Comparison of ENCODE assay signal across 10 mouse cellular contexts in the genomic region with DNA sequence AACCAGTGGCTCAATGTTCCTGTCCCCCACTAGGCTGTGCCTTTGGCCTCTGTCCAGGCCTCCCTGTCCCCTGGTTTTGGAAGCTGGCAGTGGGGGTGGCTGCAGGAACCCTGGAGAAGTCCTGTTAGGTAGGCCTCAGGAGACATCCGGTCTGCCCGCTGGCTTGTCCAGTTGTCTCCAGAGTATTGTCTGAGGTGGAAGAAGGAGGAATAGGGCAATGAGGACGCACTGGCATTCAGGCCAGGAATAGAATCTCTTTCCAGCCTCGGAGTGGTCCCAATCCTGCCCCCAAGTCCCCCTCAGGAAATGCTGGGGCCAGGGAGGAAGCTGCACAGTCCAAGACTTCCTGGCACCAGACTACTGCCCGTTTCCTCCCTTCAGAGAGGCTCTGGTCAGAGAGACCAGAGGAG. TPM values are rescaled to one million over a fixed set of nuclear protein-coding genes. Genes with fewer than 3 reads are reported as not detected.
DNase-seq lines count a peak whose midpoint lies in the region; ATAC-seq and TF ChIP-seq lines count a peak whose summit lies in the region.
"Had no signal": no experiment of that assay in that cellular context is flagged by ENCODE, and none has a peak within 500 bp of the region (broad histone marks: within the 10 kb centered on the region; RNA-seq: fewer than 3 reads in every experiment).

No protein-coding gene starts in this region.

- H3K4me2 ChIP-seq in heart, embryonic 14.5 days (ENCODE audit: low read length) = peak overlapping the region; percentile 45; the same call in 1 of the 2 replicates
- peak overlapping the region; percentile 8; the same call in 1 of the 2 replicates for H3K4me2 ChIP-seq in lung, postnatal 0 days (replicated peaks; ENCODE audit: low read depth, low read length)

- H3K9ac ChIP-seq in heart, embryonic 14.5 days (ENCODE audit: low read length) = peak overlapping the region; percentile 17; the same call in 1 of the 2 replicates
- no peak overlapping the region for H3K9ac ChIP-seq in lung, postnatal 0 days (replicated peaks; ENCODE audit: low read depth)

- peak; percentile 45; the same call in 1 of the 2 replicates for ATAC-seq in heart, embryonic 14.5 days (ENCODE audit: insufficient number of reproducible peaks, insufficient read depth, low FRiP score, low read depth)
- ATAC-seq in lung, postnatal 0 days = peak; percentile 64
- ATAC-seq in megakaryocyte, adult 5-6 weeks (ENCODE audit: poor library complexity, severe bottlenecking) = no peak; the same call in 1 of the 2 replicates

- H3K9me3 ChIP-seq in heart, embryonic 14.5 days (ENCODE audit: control insufficient read depth, low read length) = no peaks in the 10 kb centered on the region
- H3K9me3 ChIP-seq in lung, postnatal 0 days (ENCODE audit: low read length) = no peaks in the 10 kb centered on the region
- H3K9me3 ChIP-seq: megakaryocyte, embryonic 14.5 days had no signal

- H3K36me3 ChIP-seq in heart, embryonic 14.5 days (ENCODE audit: control insufficient read depth, insufficient read depth, low read length) = no peaks in the 10 kb centered on the region
- H3K36me3 ChIP-seq in lung, postnatal 0 days (ENCODE audit: insufficient read depth, low read length) = no peaks in the 10 kb centered on the region

- no peaks in the 10 kb centered on the region for H3K27me3 ChIP-seq in heart, embryonic 14.5 days (ENCODE audit: control insufficient read depth, insufficient read depth, low read length)
- no peaks in the 10 kb centered on the region for H3K27me3 ChIP-seq in lung, postnatal 0 days (replicated peaks; ENCODE audit: insufficient read depth, low read length)

- peak; percentile 51 for DNase-seq in adrenal gland, postnatal 14 days
- no peak for DNase-seq in adrenal gland, adult 8-10 months
- peak; percentile 69 to 88 for DNase-seq in kidney, postnatal 25 days
- peak; percentile 64 for DNase-seq in lung, postnatal 0 days (ENCODE audit: low spot score)
- DNase-seq in urinary bladder, postnatal 25 days (ENCODE audit: low spot score) = no peak
- DNase-seq in right cerebral cortex, postnatal 25 days = no peak
- DNase-seq: right cerebral cortex, postnatal 4 days had no signal

- TF ChIP-seq EP300 in lung, postnatal 0 days (IDR thresholded peaks at IDR 0.05) = peak; percentile 79

- 43% methylated on average over 5 of the region's 5 CpGs for WGBS in heart, embryonic 14.5 days
- WGBS in lung, postnatal 0 days = 36% methylated on average over 5 of the region's 5 CpGs

- TF ChIP-seq CTCF in lung, postnatal 0 days (IDR thresholded peaks at IDR 0.05) = peak; percentile 13; the same call in 1 of the 2 replicates

- peaks cover 29 to 34% of the 10 kb centered on the region in 2 experiments for H3K4me1 ChIP-seq in heart, embryonic 14.5 days (ENCODE audit: control insufficient read depth in 2 of 2, insufficient read depth in 2 of 2, low read length in 2 of 2)
- H3K4me1 ChIP-seq in lung, postnatal 0 days (ENCODE audit: insufficient read depth, low read depth, low read length) = peaks cover 25% of the 10 kb centered on the region

- no peak overlapping the region for H3K4me3 ChIP-seq in heart, embryonic 14.5 days (ENCODE audit: control insufficient read depth in 1 of 2, insufficient read depth in 1 of 2, low read depth in 1 of 2, low read length in 2 of 2)
- H3K4me3 ChIP-seq in lung, postnatal 0 days (ENCODE audit: low read depth, low read length) = no peak overlapping the region
- H3K4me3 ChIP-seq: megakaryocyte, embryonic 14.5 days had no signal

- peak overlapping the region; percentile 80 to 90 for H3K27ac ChIP-seq in heart, embryonic 14.5 days (replicated peaks in 1 of 2; ENCODE audit: control insufficient read depth in 1 of 2, insufficient read depth in 1 of 2, low read depth in 2 of 2, low read length in 2 of 2)
- peak overlapping the region; percentile 88 for H3K27ac ChIP-seq in lung, postnatal 0 days (ENCODE audit: low read length)

RNA-seq across cellular contexts. Expression of a gene that starts 4.4 kb away (rescaled TPM):
- total RNA-seq in adrenal gland, postnatal 14 days (2021) = 68.8 and 76.9 TPM in 2 replicates
- total RNA-seq in adrenal gland, adult 8-10 months (2022) = 100 to 1,000 TPM; 120 to 216 (median 160) TPM
- 67.1 and 69.6 TPM in 2 replicates for polyA plus RNA-seq in heart, embryonic 14.5 days (2014; fragmentation: Nextera tagmentation; extraction: Ambion mirVana)
- polyA plus RNA-seq in lung, postnatal 0 days (2015; fragmentation: Nextera tagmentation; extraction: Ambion mirVana) = 69.5 and 75.7 TPM in 2 replicates
- total RNA-seq in megakaryocyte, adult 5-6 weeks (2015) = 42.3 and 47.1 TPM in 2 replicates
- 33.1 and 33.5 TPM in 2 replicates for total RNA-seq in megakaryocyte, adult 5-6 weeks (2017)

RNA-seq across cellular contexts. Expression of a gene that starts 6.2 kb away (rescaled TPM):
- 22.2 and 24.9 TPM in 2 replicates for total RNA-seq in adrenal gland, postnatal 14 days (2021)
- 10 to 100 TPM; 12.2 to 39.5 (median 25.7) TPM for total RNA-seq in adrenal gland, adult 8-10 months (2022)
- polyA plus RNA-seq in heart, embryonic 14.5 days (2014; fragmentation: Nextera tagmentation; extraction: Ambion mirVana) = 15.9 and 19.2 TPM in 2 replicates
- 18.7 and 25.5 TPM in 2 replicates for polyA plus RNA-seq in lung, postnatal 0 days (2015; fragmentation: Nextera tagmentation; extraction: Ambion mirVana)
- 0.02 TPM in 1 of 2 replicates, not detected in the other for total RNA-seq in megakaryocyte, adult 5-6 weeks (2015)
- 1.2 and 1.4 TPM in 2 replicates for total RNA-seq in megakaryocyte, adult 5-6 weeks (2017)

RNA-seq across cellular contexts. Expression of a gene that starts 42.8 kb away (rescaled TPM):
- total RNA-seq in adrenal gland, postnatal 14 days (2021) = 0.90 and 1.1 TPM in 2 replicates
- 1 to 10 TPM in 1 of 4 experiments, under 1 TPM in 3; 0.35 to 1.2 (median 0.75) TPM for total RNA-seq in adrenal gland, adult 8-10 months (2022)
- 0.19 and 0.43 TPM in 2 replicates for polyA plus RNA-seq in heart, embryonic 14.5 days (2014; fragmentation: Nextera tagmentation; extraction: Ambion mirVana)
- polyA plus RNA-seq in lung, postnatal 0 days (2015; fragmentation: Nextera tagmentation; extraction: Ambion mirVana) = 2.1 and 2.9 TPM in 2 replicates
- 0.21 TPM in 1 of 2 replicates, not detected in the other for total RNA-seq in megakaryocyte, adult 5-6 weeks (2015)
- 0.40 and 0.81 TPM in 2 replicates for total RNA-seq in megakaryocyte, adult 5-6 weeks (2017)

Comparison
In these comparisons a context has a peak if more than half of its experiments do, and no peak if none do; other contexts are left out.
1. DNase-seq: peak in adrenal gland, postnatal 14 days (single experiment), kidney, postnatal 25 days (2 of 2) and lung, postnatal 0 days (single experiment); none in adrenal gland, adult 8-10 months (single experiment), urinary bladder, postnatal 25 days (single experiment) and right cerebral cortex, postnatal 25 days (single experiment).